Mouse (Mus musculus) T-helper 2 cell (primary cell): ENCODE measurements around the gene Fmnl2.

Experiments
- in situ Hi-C: fragments of 300-600 bp; cut with MboI, MseI; formaldehyde crosslinking; loops from one replicate; pipeline ENCODE4 v1.15.1; 2025; ENCODE audit warnings: high pct_unique_total_duplicates

Gene Fmnl2

GRCm38 (mm10) chr2:52984556-52984955, 126.9 kb downstream of the Fmnl2 start:
- in situ Hi-C loops: no loop called here

GRCm38 (mm10) chr2:52985167-52985566, 127.5 kb downstream of the Fmnl2 start:
- in situ Hi-C loops: no loop called here

GRCm38 (mm10) chr2:52986354-52986753, 128.7 kb downstream of the Fmnl2 start:
- in situ Hi-C loops: no loop called here

- in situ Hi-C loops: no loop called here
Observed at GRCm38 (mm10) chr2:52987035-52987434, 129.4 kb downstream of the Fmnl2 start.

GRCm38 (mm10) chr2:52987637-52988295, 130.1 kb downstream of the Fmnl2 start:
- in situ Hi-C loops: no loop called here

- in situ Hi-C loops: no loop called here
Observed at GRCm38 (mm10) chr2:52989316-52989715, 131.7 kb downstream of the Fmnl2 start.

GRCm38 (mm10) chr2:52990874-52991687, 133.4 kb downstream of the Fmnl2 start:
- in situ Hi-C loops: no loop called here

- in situ Hi-C loops: no loop called here
Observed at GRCm38 (mm10) chr2:52991688-52992194, 134.1 kb downstream of the Fmnl2 start.

- in situ Hi-C loops: no loop called here
Observed at GRCm38 (mm10) chr2:52993241-52993640, 135.6 kb downstream of the Fmnl2 start.

GRCm38 (mm10) chr2:52994526-52994925, 136.9 kb downstream of the Fmnl2 start:
- in situ Hi-C loops: no loop called here

GRCm38 (mm10) chr2:52997955-52998750, 140.5 kb downstream of the Fmnl2 start:
- in situ Hi-C loops: no loop called here

GRCm38 (mm10) chr2:52999524-52999969, 141.9 kb downstream of the Fmnl2 start:
- in situ Hi-C loops: no loop called here

- in situ Hi-C loops: no loop called here
Observed at GRCm38 (mm10) chr2:53000446-53000845, 142.8 kb downstream of the Fmnl2 start.

GRCm38 (mm10) chr2:53006161-53006560, 148.5 kb downstream of the Fmnl2 start:
- in situ Hi-C loops: no loop called here

- in situ Hi-C loops: no loop called here
Observed at GRCm38 (mm10) chr2:53007142-53007541, 149.5 kb downstream of the Fmnl2 start.

GRCm38 (mm10) chr2:53013051-53013450, 155.4 kb downstream of the Fmnl2 start:
- in situ Hi-C loops: no loop called here

GRCm38 (mm10) chr2:53014451-53014850, 156.8 kb downstream of the Fmnl2 start:
- in situ Hi-C loops: no loop called here

- in situ Hi-C loops: no loop called here
Observed at GRCm38 (mm10) chr2:53022982-53023381, 165.3 kb downstream of the Fmnl2 start.

GRCm38 (mm10) chr2:53026056-53026769, 168.6 kb downstream of the Fmnl2 start:
- in situ Hi-C loops: no loop called here

GRCm38 (mm10) chr2:53028868-53029267, 171.2 kb downstream of the Fmnl2 start:
- in situ Hi-C loops: no loop called here

- in situ Hi-C loops: no loop called here
Observed at GRCm38 (mm10) chr2:53029716-53030431, 172.2 kb downstream of the Fmnl2 start.
